Mouse (Mus musculus) layer of hippocampus, postnatal 36 days (tissue): Measurements from ENCODE around the gene Cnot1. TPM values are rescaled to one million over a fixed set of nuclear protein-coding genes. Genes with fewer than 3 reads are reported as not detected.
"Not testable (repeated sequence)": the region's sequence is repeated elsewhere in the genome, so short reads cannot be mapped to it uniquely, and the experiment has no call there.

Experiments
- DNase-seq, 2 experiments: peaks; one replicate each; pipeline ENCODE4 v3.0.0; 2022
- total RNA-seq, 2 experiments: library from RNA; stranded (reverse); gene quantifications; 2 replicates each; pipeline ENCODE4 v1.2.3; 2021

Gene Cnot1
- total RNA-seq: 100 to 1,000 TPM; 125 to 150 TPM

GRCm38 (mm10) chr8:95807331-95807843 is at the start of gene Cnot1:
Cnot1 (minus strand) TSS chr8:95807464.
- peak; percentile 98 to 99 for DNase-seq

- DNase-seq: no peak
These were observed 46.9 kb upstream of the Cnot1 start for GRCm38 (mm10) chr8:95854174-95854573.

GRCm38 (mm10) chr8:95853102-95853843 is 46.0 kb upstream of the Cnot1 start, which contains the start of gene Slc38a7:
Slc38a7 (minus strand) TSS chr8:95853539.
- peak; percentile 70 to 75 for DNase-seq

- no peak for DNase-seq
These were observed 45.0 kb upstream of the Cnot1 start for GRCm38 (mm10) chr8:95852290-95852689.

- no peak for DNase-seq
These were observed 43.1 kb upstream of the Cnot1 start for GRCm38 (mm10) chr8:95850326-95850725.

GRCm38 (mm10) chr8:95848734-95849464 is 41.6 kb upstream of the Cnot1 start:
- no peak for DNase-seq

- peak; percentile 37 to 58 for DNase-seq
These were observed 40.8 kb upstream of the Cnot1 start for GRCm38 (mm10) chr8:95848061-95848551.

GRCm38 (mm10) chr8:95845026-95845425 is 37.8 kb upstream of the Cnot1 start:
- DNase-seq: no peak

- no peak for DNase-seq
These were observed 36.7 kb upstream of the Cnot1 start for GRCm38 (mm10) chr8:95843968-95844367.

GRCm38 (mm10) chr8:95841436-95841835 is 34.2 kb upstream of the Cnot1 start:
- no peak for DNase-seq

- DNase-seq: no peak
These were observed 32.0 kb upstream of the Cnot1 start for GRCm38 (mm10) chr8:95839289-95839688.

- no peak for DNase-seq
These were observed 30.0 kb upstream of the Cnot1 start for GRCm38 (mm10) chr8:95837266-95837665.

GRCm38 (mm10) chr8:95835891-95836290 is 28.6 kb upstream of the Cnot1 start:
- no peak for DNase-seq

- no peak for DNase-seq
These were observed 26.2 kb upstream of the Cnot1 start for GRCm38 (mm10) chr8:95833435-95833984.

GRCm38 (mm10) chr8:95832603-95833434 is 25.6 kb upstream of the Cnot1 start:
- DNase-seq: peak; percentile 84 to 88

GRCm38 (mm10) chr8:95830144-95830543 is 22.9 kb upstream of the Cnot1 start:
- DNase-seq: no peak

GRCm38 (mm10) chr8:95825162-95825561 is 17.9 kb upstream of the Cnot1 start, which contains the start of gene Sap18b:
Sap18b (plus strand) TSS chr8:95825346.
- DNase-seq: not testable (repeated sequence)

GRCm38 (mm10) chr8:95822699-95823098 is 15.4 kb upstream of the Cnot1 start:
- DNase-seq: no peak

- DNase-seq: no peak
These were observed 14.8 kb upstream of the Cnot1 start for GRCm38 (mm10) chr8:95822096-95822495.

GRCm38 (mm10) chr8:95821266-95821665 is 14.0 kb upstream of the Cnot1 start:
- DNase-seq: no peak

GRCm38 (mm10) chr8:95818211-95818610 is 10.9 kb upstream of the Cnot1 start:
- DNase-seq: no peak

GRCm38 (mm10) chr8:95817597-95817996 is 10.3 kb upstream of the Cnot1 start:
- no peak for DNase-seq
